Mouse (Mus musculus) embryo, embryonic 11.5 days (tissue): ENCODE results near the gene Cldn18.

Source experiments
- DNase-seq: peaks from one replicate; pipeline ENCODE4 v3.0.0-alpha.2; 2012; ENCODE audit warnings: low read depth, low spot score

The Cldn18 gene

GRCm38 (mm10) chr9:99685061-99685521 is 32.0 kb downstream of the Cldn18 start:
- no peak for DNase-seq

GRCm38 (mm10) chr9:99681980-99682570 is 35.0 kb downstream of the Cldn18 start:
- no peak for DNase-seq

DNA sequence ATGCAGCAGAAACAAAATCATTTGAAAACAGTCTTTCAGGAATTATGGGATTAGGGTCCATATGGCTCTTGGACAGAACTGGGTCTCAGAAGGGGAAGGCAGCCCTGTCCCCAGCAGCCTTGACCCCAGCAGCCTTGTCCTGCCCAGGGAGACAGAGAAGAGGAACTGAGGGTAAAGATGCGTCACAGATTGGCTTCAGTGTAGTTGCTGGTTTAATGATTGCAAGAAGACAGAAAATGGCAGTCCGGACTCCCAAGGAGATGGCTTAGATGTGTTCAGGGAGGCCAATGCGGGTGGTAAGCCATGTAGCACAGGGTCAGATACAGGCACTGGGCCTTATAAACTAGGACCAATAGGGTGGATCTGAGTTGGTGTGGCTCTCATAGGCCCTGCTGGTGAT is 41.4 kb downstream of the Cldn18 start:
- DNase-seq: no peak

- DNase-seq: no peak
These were observed 45.5 kb downstream of the Cldn18 start for GRCm38 (mm10) chr9:99671603-99672002.

DNA sequence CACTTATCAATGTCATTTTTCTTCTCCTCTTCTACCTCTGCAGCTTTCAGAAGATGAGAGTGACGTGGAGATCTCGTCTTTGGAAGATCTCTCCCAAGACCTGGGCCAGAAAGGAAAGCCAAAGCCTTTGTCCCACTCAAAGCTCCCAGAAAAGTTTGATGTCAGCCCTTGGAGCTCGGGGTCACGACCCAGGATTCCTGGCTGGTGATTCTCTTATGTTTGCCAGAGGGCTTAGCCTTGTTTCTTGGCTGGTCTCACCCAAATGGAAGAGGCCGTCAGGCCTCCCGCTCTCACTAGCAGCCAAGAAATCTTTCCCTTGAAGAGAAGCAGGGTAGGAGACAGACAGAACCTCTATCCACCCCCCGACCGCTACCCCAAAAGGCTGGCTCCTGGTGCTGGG is 49.5 kb downstream of the Cldn18 start:
- DNase-seq: no peak

- DNase-seq: no peak
These were observed 54.2 kb downstream of the Cldn18 start for GRCm38 (mm10) chr9:99662887-99663286.

DNA sequence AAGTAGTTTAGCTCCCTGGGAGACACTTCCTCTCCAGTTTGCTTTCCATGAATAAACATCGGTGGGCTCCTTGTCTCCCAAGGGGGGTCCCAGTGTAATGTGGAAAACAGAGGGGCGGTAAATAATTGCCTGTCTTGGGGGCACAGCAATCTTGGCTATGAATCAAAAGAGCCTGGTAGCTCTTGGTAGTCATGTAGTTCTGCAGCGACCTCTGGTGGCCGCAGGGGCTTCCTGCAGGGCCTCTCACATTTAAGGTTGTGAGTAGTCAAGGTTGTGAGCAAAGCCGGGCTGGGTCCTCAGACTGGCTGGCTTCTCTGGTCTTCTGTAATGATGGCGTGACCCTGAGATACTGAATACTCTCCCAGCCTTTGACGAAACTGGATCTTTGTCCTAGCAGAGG is 54.7 kb downstream of the Cldn18 start:
- DNase-seq: peak; percentile 61

DNA sequence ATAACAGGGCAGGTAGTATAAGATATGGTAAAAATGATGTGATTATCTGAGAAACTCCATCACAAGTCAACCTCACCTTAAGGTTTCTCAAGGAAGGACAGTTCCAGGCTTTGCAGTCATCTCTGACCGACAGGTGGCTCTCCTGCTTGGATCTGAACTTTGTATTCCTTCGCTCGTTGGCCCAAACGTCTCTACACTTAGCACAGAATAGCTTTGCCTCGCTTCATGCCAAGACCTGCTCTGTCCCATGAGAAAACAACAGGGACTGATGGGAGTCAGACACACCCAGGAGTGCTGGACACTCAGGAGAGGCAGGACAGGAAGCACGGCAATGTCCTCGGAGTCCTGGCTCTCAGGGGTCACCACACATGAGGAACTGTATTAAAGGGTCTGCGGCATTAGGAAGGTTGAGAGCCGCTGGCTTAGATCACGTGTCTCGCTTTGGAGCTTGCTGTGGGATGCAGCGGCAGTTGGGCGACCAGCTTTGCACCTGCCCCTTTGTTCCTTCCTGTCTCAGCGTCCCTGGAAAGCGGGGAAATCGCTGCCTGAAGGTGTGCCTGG is 55.4 kb downstream of the Cldn18 start:
- DNase-seq: no peak

GRCm38 (mm10) chr9:99660756-99661155 is 56.3 kb downstream of the Cldn18 start:
- DNase-seq: no peak

DNA sequence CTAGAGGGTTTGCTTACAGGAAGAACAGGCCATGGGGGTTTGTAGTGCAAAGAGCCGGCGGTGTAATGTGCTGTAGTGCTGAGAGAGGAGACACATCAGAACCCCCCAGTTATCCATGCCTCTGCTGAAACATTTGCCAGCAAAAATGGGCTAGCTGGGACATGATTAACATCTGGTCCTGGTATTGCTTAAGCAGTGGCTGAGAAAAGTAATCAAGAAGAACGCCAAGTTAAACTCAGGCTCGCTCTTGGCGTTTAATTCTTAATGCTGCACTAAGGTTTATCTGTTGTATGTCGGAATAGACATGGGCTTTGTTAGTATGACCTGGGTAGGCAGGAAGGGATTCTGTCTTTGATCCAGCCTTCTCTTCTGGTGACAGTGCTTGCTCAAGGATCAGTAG is 71.0 kb downstream of the Cldn18 start:
- no peak for DNase-seq

DNA sequence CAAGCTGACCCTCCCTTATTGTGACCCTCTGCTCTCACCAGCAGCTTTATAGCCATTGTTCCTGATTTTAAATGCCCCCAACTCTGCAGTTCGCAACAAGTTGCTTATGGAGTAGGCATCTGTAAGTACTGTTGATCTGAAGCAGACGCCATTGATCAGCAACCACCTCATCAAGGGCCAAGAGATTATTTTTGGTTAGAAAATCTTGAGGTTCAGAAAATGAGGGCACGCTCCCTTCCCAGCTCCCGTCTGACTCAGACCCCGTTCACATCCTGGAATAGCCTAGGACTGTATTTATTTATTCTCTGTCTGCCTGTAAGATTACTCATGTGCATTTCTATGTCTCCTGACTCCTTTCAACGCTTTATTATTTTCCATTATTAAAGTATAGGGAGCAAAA is 71.7 kb downstream of the Cldn18 start:
- no peak for DNase-seq

DNA sequence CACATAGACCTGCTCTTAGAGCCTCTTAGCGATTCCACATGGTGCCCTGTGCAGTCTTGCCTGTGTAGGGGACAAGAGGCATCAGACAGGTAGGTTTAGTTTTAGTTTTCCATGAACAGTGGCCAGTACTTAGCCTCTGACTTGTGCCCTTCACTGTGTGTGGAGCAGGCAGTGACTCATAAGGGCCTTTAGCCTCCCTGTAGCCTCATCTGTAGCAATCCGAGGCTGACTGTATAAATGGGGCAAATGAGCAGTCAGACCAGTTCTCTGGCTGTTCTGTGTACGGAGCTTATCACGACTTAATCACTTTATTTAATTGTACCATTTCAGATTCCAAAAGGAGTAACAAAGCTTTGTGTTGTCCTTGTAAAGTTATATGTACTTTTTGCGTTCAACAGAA is 77.1 kb downstream of the Cldn18 start:
- DNase-seq: no peak
